Mouse (Mus musculus) hindbrain, embryonic 11.5 days (tissue): Measurements from ENCODE around the gene Gm20388. TPM values are rescaled to one million over a fixed set of nuclear protein-coding genes. Genes with fewer than 3 reads are reported as not detected.

Experiments
- ATAC-seq: fragments of 200-750 bp; cut with Nextera tagmentation; 2 replicates; pipeline ENCODE4 v1.8.0; 2017; ENCODE audit warnings: mild to moderate bottlenecking, moderate TSS enrichment, moderate library complexity; ENCODE audit not compliant: low FRiP score
- DNase-seq: peaks from one replicate; pipeline ENCODE4 v3.0.0-alpha.2; 2015; ENCODE audit warnings: low spot score
- H3K27ac ChIP-seq: fragments of 300-500 bp; sonication (generic); 2 replicates; pipeline ENCODE4 v1.5.1; 2014; ENCODE audit warnings: mild to moderate bottlenecking, low read depth, low read length
- H3K27me3 ChIP-seq: fragments of 300-500 bp; sonication (generic); 2 replicates; pipeline ENCODE4 v1.6.1; 2014; ENCODE audit warnings: mild to moderate bottlenecking, low read length, moderate library complexity, mixed read lengths; ENCODE audit not compliant: control insufficient read depth, insufficient read depth
- H3K36me3 ChIP-seq: fragments of 300-500 bp; sonication (generic); 2 replicates; pipeline ENCODE4 v1.6.1; 2014; ENCODE audit warnings: mild to moderate bottlenecking, low read length, moderate library complexity, mixed read lengths; ENCODE audit not compliant: control insufficient read depth, insufficient read depth
- H3K4me1 ChIP-seq: fragments of 300-500 bp; sonication (generic); replicated peaks from 2 replicates; pipeline ENCODE4 v1.6.1; 2014; ENCODE audit warnings: low read length, mixed read lengths; ENCODE audit not compliant: control insufficient read depth, insufficient read depth
- H3K4me2 ChIP-seq: fragments of 300-500 bp; sonication (generic); replicated peaks from 2 replicates; pipeline ENCODE4 v1.6.1; 2014; ENCODE audit warnings: mild to moderate bottlenecking, low read depth, low read length
- H3K4me3 ChIP-seq: fragments of 300-500 bp; sonication (generic); 2 replicates; pipeline ENCODE4 v1.5.1; 2014; ENCODE audit warnings: low read depth, low read length
- H3K9ac ChIP-seq: fragments of 300-500 bp; sonication (generic); 2 replicates; pipeline ENCODE4 v1.6.1; 2014; ENCODE audit warnings: low read depth, low read length
- H3K9me3 ChIP-seq: fragments of 300-500 bp; sonication (generic); 2 replicates; pipeline ENCODE4 v1.6.1; 2016; ENCODE audit warnings: low read length; ENCODE audit not compliant: control insufficient read depth
- WGBS: fragments of 180-500 bp; shearing (Covaris S2); extraction: QIAGEN DNeasy Blood & Tissue Kit; methylation state at CpG from one replicate; pipeline ENCODE4 v1.1.7; 2014; 5-methylcytosine and 5-hydroxymethylcytosine counted together
- polyA plus RNA-seq: library from polyadenylated mRNA; unstranded; fragments of >200 nt; fragmentation: Nextera tagmentation; extraction: Ambion mirVana; gene quantifications from 2 replicates; pipeline ENCODE4 v1.2.1, GENCODE M21; 2014

Gene Gm20388
- polyA plus RNA-seq, 1 experiment from 2014 or later = 11.8 TPM

DNA sequence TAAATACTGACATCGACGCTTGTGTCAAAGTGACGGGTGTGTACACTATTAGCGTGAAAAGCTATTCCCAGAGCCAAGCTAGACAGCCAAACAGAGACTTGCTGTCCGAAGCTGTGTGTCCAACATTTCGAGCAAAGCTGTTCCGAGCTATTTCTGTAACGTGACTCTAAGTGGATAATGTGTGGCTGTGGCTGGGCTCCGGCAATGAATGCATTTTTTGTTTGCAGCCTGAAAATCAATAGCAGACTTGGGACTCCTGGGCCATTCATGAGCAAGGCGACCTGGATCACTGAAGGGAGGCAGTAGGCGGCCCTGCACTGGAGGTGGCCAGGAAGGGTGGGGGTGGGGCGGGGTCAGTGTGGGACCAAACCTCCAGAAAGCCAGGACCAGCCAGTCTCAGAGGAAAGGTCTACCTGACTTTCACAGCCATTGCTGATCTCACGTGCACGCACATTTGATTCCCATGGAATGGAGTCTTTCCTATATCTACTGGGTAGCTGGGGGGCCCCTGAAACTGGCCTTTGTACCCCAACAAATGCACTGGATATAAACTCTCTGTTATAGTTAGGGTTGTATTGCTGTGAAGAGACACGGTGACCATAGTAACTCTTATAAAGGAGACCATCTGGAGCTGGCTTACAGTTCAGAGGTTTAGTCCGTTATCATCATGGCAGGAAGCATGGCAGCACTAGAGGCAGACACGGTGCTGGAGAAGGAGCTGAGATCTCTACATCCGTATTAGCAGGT lies 1415.7 kb downstream of the Gm20388 start:
- H3K27me3 ChIP-seq = no peaks in the 10 kb centered on the region
- H3K4me2 ChIP-seq = no peak overlapping the region
- H3K9me3 ChIP-seq = no peaks in the 10 kb centered on the region
- H3K36me3 ChIP-seq = no peaks in the 10 kb centered on the region
- 0 out of 2 replicates have a peak overlapping the region, but pooled peaks have one; percentile 17 for H3K27ac ChIP-seq
- H3K9ac ChIP-seq = no peak overlapping the region
- DNase-seq (no peak), ATAC-seq (no peak)
- 60% methylated on average over 18 of the region's 18 CpGs for WGBS
- no peak overlapping the region for H3K4me3 ChIP-seq
- H3K4me1 ChIP-seq = no peaks in the 10 kb centered on the region

DNA sequence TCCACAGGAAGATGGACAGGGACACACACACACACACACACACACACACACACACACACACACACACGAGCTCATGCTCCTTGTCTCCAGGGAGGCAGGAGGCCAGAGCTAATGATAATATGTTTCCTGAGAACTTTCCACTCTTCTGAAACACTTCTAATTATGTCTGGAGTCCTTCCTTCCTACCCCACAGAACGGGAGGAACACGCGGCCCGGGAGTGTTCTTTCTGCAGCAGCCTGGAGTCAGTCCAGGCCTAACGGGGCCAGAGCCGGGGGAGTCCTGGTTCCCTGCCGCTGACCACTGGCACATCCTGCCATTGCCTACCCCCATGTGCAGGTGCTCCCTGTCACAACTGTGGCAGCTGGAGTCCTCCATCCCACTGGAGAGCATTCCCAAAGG lies 1421.8 kb downstream of the Gm20388 start:
- no peak overlapping the region for H3K27ac ChIP-seq
- no peaks in the 10 kb centered on the region for H3K36me3 ChIP-seq
- H3K4me3 ChIP-seq = no peak overlapping the region
- no peak overlapping the region for H3K4me2 ChIP-seq
- DNase-seq (no peak), ATAC-seq (no peak)
- H3K9ac ChIP-seq = no peak overlapping the region
- WGBS = 75% methylated on average over 8 of the region's 8 CpGs
- no peaks in the 10 kb centered on the region for H3K4me1 ChIP-seq
- no peaks in the 10 kb centered on the region for H3K9me3 ChIP-seq
- no peaks in the 10 kb centered on the region for H3K27me3 ChIP-seq

DNA sequence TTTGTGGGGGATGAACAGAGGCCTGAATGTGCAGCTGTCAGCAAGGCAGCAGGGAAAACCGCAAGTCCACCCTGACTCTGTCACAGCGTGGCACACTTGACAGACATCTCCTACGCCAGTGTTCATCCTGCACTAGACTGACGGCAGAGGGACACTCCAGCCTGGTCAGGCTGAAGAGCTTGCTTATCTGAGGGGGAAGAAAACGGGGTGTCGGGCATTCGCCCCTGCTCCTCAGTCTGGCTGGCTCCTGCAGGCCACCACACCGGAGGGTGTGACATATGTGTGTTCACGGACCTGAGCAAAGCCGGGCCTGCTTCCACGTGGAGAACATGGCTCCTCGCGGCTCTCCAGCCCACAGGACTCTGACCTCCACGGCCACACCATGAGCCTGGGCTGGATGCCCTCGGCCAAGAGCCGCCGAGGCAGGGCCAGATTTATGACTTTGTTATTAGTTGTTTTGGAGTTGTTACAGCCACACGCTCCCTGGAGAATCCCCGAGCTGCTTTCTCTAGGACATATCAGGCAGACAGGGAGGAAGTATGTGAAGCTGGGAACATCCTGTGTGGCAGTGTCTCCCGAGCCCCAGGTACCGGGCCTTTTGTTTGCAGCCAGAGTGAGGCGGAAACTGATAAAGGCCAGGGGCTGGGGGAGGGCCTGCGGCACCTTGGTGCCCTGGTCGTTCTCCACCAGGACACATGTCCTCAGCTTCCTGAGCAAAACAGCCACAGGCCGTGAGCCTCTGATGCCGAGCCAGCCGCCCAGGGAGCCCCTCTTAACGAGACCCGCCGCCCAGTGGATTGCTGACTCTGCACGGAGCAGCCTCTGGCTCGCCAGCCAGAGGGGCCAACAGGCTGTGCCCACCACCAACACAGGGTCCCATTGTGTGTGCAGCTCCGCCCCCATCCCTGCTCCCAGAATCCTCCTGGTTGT lies 1424.1 kb downstream of the Gm20388 start:
- H3K4me3 ChIP-seq = no peak overlapping the region
- H3K27me3 ChIP-seq = no peaks in the 10 kb centered on the region
- ATAC-seq = no peak
- 62% methylated on average over 33 of the region's 33 CpGs for WGBS
- no peaks in the 10 kb centered on the region for H3K4me1 ChIP-seq
- 0 out of 2 replicates have a peak overlapping the region, but pooled peaks have one; percentile 0 for H3K27ac ChIP-seq
- no peak overlapping the region for H3K4me2 ChIP-seq
- H3K9ac ChIP-seq = no peak overlapping the region
- peak; percentile 42 for DNase-seq
- H3K36me3 ChIP-seq = no peaks in the 10 kb centered on the region
- no peaks in the 10 kb centered on the region for H3K9me3 ChIP-seq

DNA sequence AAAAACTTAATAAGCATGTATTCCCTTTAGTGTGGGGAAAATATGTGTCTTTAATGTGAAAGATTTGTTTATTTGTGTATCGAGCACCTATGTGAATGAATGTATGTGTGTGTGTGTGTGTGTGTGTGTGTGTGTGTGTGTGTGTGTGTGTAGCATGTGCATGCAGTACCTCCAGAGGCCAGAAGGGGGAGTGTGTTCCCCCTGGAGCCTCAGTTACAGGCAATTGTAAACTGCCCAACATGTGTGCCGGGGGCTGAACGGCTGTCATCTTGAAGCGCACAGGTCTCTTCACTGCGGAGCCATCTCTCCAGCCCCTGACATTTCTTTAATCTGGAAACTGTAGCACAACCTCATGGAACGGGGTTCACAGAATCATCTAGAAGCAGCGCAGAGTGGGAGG lies 1425.0 kb downstream of the Gm20388 start:
- no peaks in the 10 kb centered on the region for H3K27me3 ChIP-seq
- DNase-seq = no peak
- 93% methylated on average over 7 of the region's 7 CpGs for WGBS
- no peaks in the 10 kb centered on the region for H3K4me1 ChIP-seq
- H3K9me3 ChIP-seq = no peaks in the 10 kb centered on the region
- no peak overlapping the region for H3K27ac ChIP-seq
- H3K4me2 ChIP-seq = no peak overlapping the region
- ATAC-seq = no peak
- H3K9ac ChIP-seq = no peak overlapping the region
- H3K4me3 ChIP-seq = no peak overlapping the region
- H3K36me3 ChIP-seq = no peaks in the 10 kb centered on the region

DNA sequence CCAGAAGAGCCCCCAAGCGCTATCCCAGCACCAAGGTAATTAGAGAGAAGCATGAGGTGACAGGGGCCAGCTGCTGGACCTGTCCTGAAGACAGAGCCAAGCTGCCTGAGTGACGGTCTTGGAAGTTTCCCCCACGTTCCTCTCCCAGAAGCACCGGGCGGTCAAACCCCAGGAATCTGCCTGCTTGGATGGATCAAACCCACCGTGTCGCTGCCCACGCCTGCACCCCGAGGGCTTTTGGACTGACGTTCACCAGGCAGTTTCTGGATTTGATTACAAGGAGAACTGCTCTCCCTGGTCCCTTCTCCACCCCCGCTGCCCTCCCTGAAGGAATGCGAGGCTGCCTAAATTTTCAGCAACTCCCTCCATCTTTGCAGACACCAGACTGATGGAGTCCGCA lies 1432.3 kb downstream of the Gm20388 start:
- no peak overlapping the region for H3K9ac ChIP-seq
- H3K4me1 ChIP-seq = no peaks in the 10 kb centered on the region
- no peak overlapping the region for H3K4me2 ChIP-seq
- ATAC-seq (no peak), DNase-seq (no peak)
- H3K36me3 ChIP-seq = no peaks in the 10 kb centered on the region
- 45% methylated on average over 13 of the region's 13 CpGs for WGBS
- no peaks in the 10 kb centered on the region for H3K27me3 ChIP-seq
- no peak overlapping the region for H3K27ac ChIP-seq
- H3K9me3 ChIP-seq = no peaks in the 10 kb centered on the region
- no peak overlapping the region for H3K4me3 ChIP-seq

DNA sequence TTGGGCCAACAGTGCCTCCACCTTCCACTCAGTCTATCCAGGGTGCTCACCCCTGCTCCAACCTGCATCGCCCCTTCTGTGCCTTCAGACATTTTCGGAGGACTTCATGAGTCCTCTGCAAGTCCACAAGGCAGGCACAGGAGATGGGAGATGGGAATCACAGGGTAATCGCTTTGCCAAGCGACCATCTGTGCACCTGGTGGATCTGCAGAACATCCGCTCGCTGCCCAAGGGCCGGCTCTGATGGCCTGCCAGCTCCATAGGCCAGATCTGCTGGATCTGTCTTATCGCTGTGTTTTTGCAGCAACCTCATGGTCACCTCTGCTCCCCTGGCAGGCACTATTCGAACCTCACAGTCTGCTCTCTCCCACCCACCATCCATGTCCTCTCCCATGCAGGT lies 1433.8 kb downstream of the Gm20388 start:
- Histone ChIP-seq H3K27ac (no peak overlapping the region), H3K4me2 (no peak overlapping the region), H3K27me3 (no peaks in the 10 kb centered on the region), H3K4me3 (no peak overlapping the region), H3K36me3 (no peaks in the 10 kb centered on the region), H3K9me3 (no peaks in the 10 kb centered on the region), H3K4me1 (no peaks in the 10 kb centered on the region; the same call in 1 of the 2 replicates), H3K9ac (no peak overlapping the region)
- no peak for DNase-seq
- 93% methylated on average over 9 of the region's 9 CpGs for WGBS
- no peak for ATAC-seq

DNA sequence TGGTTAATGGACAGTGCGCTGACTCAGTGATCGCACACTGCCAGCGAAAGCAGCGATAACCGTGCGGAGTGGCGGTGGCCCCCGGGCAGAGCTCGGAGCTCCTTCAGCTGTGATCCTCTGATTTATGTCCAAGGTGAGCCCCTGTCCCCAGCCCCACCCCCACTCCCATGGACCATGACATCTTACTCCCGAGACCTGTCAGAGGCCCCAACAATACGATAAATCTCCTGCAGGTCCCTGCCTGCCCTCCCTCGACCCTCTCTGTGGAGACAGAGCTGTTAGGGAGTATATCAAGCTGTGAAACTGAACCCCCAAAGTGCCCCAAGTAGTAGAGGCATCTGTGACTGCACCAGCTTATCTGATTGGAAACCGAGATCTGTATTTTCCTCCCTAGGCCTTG lies 1435.5 kb downstream of the Gm20388 start:
- H3K27ac ChIP-seq = no peak overlapping the region
- no peaks in the 10 kb centered on the region for H3K27me3 ChIP-seq
- H3K9ac ChIP-seq = no peak overlapping the region
- ATAC-seq (no peak), DNase-seq (no peak)
- H3K36me3 ChIP-seq = no peaks in the 10 kb centered on the region
- no peak overlapping the region for H3K4me2 ChIP-seq
- no peaks in the 10 kb centered on the region; the same call in 1 of the 2 replicates for H3K4me1 ChIP-seq
- 84% methylated on average over 13 of the region's 13 CpGs for WGBS
- no peaks in the 10 kb centered on the region for H3K9me3 ChIP-seq
- H3K4me3 ChIP-seq = no peak overlapping the region

DNA sequence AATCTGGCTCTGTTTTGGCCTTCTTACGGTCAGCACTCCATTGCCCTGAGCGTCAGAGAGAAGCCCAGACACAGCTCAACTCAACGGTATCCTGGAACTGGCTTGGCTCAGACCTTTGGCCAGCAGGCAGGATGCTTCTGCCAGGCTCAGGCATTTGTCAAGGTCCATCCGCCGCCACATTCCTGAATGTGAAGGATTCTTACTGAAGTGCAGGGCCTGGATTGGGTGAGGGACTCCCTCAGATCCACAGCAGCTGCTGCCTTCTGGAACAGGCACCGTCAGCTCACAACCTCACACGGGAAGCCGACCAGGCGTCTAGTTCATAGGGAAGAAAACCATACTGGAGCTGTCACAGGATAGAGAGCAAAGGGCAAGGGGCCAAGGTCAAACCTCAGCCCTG lies 1436.2 kb downstream of the Gm20388 start:
- Histone ChIP-seq H3K27me3 (no peaks in the 10 kb centered on the region), H3K9ac (no peak overlapping the region), H3K4me1 (no peaks in the 10 kb centered on the region; the same call in 1 of the 2 replicates), H3K36me3 (no peaks in the 10 kb centered on the region), H3K4me2 (no peak overlapping the region), H3K27ac (no peak overlapping the region), H3K9me3 (no peaks in the 10 kb centered on the region), H3K4me3 (no peak overlapping the region)
- DNase-seq (no peak), ATAC-seq (no peak)
- 67% methylated on average over 9 of the region's 9 CpGs for WGBS
